Mouse (Mus musculus) lung, embryonic 14.5 days (tissue): Measurements from ENCODE around the gene Pawr. TPM values are rescaled to one million over a fixed set of nuclear protein-coding genes. Genes with fewer than 3 reads are reported as not detected.

Experiments used
- ATAC-seq: fragments of 200-750 bp; cut with Nextera tagmentation; 2 replicates; pipeline ENCODE4 v1.8.0; 2017; ENCODE audit warnings: mild to moderate bottlenecking, moderate TSS enrichment, moderate library complexity; ENCODE audit not compliant: insufficient read depth
- DNase-seq: peaks from one replicate; pipeline ENCODE4 v3.0.0-alpha.2; 2015
- H3K27ac ChIP-seq: fragments of 300-500 bp; sonication (generic); 2 replicates; pipeline ENCODE4 v1.5.1; 2014; ENCODE audit warnings: low read depth, mild to moderate bottlenecking, moderate library complexity
- H3K27me3 ChIP-seq: fragments of 300-500 bp; sonication (generic); 2 replicates; pipeline ENCODE4 v1.6.1; 2014; ENCODE audit warnings: low read length, control low read depth; ENCODE audit not compliant: insufficient read depth
- H3K36me3 ChIP-seq: fragments of 300-500 bp; sonication (generic); 2 replicates; pipeline ENCODE4 v1.6.1; 2014; ENCODE audit warnings: control low read depth; ENCODE audit not compliant: insufficient read depth
- H3K4me1 ChIP-seq: fragments of 300-500 bp; sonication (generic); 2 replicates; pipeline ENCODE4 v1.6.1; 2014; ENCODE audit warnings: antibody characterized with exemption, control low read depth; ENCODE audit not compliant: insufficient read depth
- H3K4me2 ChIP-seq: fragments of 300-500 bp; sonication (generic); 2 replicates; pipeline ENCODE4 v1.6.1; 2014; ENCODE audit warnings: mild to moderate bottlenecking
- H3K4me3 ChIP-seq: fragments of 300-500 bp; sonication (generic); 2 replicates; pipeline ENCODE4 v1.5.1; 2014; ENCODE audit warnings: low read depth, low read length
- H3K9ac ChIP-seq: fragments of 300-500 bp; sonication (generic); 2 replicates; pipeline ENCODE4 v1.6.1; 2014
- H3K9me3 ChIP-seq: fragments of 300-500 bp; sonication (generic); 2 replicates; pipeline ENCODE4 v1.6.1; 2016; ENCODE audit warnings: low read depth, low read length, control low read depth
- CTCF ChIP-seq: IDR thresholded peaks from 2 replicates; pipeline ENCODE4 v1.5.1; 2016; ENCODE audit warnings: antibody characterized with exemption, low read depth
- WGBS: fragments of 180-500 bp; shearing (Covaris S2); extraction: QIAGEN DNeasy Blood & Tissue Kit; methylation state at CpG from one replicate; pipeline ENCODE4 v1.1.7; 2014; 5-methylcytosine and 5-hydroxymethylcytosine counted together
- polyA plus RNA-seq: library from polyadenylated mRNA; unstranded; fragments of >200 nt; fragmentation: Nextera tagmentation; extraction: Ambion mirVana; gene quantifications from 2 replicates; pipeline ENCODE4 v1.2.1, GENCODE M21; 2014

The Pawr gene
- polyA plus RNA-seq, 1 experiment from 2014 or later, result 27.4 TPM

DNA sequence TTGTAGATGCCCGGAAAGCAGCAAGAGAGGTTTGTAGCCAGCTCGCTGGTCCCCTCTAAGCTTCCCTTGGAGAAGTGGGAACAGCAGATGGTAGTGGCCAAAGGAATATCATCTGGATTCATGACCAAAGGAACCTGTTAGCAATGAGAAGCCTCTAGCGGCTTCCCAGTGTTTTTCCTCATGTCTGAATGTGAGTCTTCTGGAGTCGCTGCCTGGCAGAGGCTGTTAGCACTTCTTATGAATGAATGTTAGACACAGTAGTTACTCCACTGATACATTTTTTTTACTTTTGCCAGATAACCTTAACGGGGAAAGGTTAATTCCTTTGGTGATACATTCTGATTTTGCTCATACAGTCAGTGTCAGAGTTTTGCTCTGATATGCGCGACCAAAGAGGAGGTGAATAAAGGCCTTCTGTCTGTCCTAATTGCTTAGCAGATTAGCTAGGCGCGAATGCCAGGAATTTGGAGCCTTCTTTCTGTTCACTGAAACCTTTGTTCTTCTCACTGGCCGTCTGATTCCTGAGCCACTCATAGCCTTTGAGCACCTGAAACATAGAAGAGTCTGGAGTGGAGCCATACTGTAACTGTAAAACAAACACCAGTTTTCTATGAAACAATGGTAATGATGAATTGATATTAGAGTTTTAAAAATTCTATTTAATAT, 22.9 kb downstream of the Pawr start:
- Histone ChIP-seq H3K4me1 (no peaks in the 10 kb centered on the region), H3K27ac (peak overlapping the region; percentile 61), H3K36me3 (0 out of 2 replicates have a peak, but pooled peaks cover 5% of the 10 kb centered on the region), H3K4me3 (no peak overlapping the region), H3K9me3 (no peaks in the 10 kb centered on the region), H3K9ac (no peak overlapping the region), H3K4me2 (no peak overlapping the region), H3K27me3 (no peaks in the 10 kb centered on the region)
- no peak for TF ChIP-seq CTCF
- DNase-seq (peak; percentile 70), ATAC-seq (no peak)
- WGBS, result 47% methylated on average over 10 of the region's 10 CpGs

DNA sequence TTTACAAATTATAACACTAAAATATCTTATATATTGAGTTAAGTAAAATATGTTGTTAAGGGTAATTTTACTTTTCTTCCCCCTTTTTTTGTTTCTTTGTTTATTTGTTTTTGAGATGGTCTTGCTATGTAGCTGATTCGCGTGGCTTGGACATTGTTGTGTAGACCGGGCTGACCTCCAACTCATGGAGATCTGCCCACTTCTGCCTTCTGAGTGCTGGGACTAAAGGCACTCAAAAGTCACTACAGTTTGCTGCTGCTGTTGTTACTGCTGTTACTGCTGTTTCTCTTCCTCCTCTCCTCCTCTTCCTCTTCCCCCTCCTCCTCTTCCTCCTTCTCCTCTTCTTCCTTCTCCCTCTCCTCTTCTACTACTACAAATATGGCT, 23.5 kb downstream of the Pawr start:
- ATAC-seq (no peak), DNase-seq (no peak)
- Histone ChIP-seq H3K4me3 (no peak overlapping the region), H3K36me3 (0 out of 2 replicates have a peak, but pooled peaks cover 5% of the 10 kb centered on the region), H3K4me1 (0 out of 2 replicates have a peak, but pooled peaks cover 4% of the 10 kb centered on the region), H3K27me3 (no peaks in the 10 kb centered on the region), H3K9me3 (no peaks in the 10 kb centered on the region), H3K4me2 (no peak overlapping the region), H3K9ac (no peak overlapping the region), H3K27ac (peak overlapping the region; percentile 55)
- TF ChIP-seq CTCF, result no peak
- WGBS, result 62% methylated on average over 3 of the region's 3 CpGs

DNA sequence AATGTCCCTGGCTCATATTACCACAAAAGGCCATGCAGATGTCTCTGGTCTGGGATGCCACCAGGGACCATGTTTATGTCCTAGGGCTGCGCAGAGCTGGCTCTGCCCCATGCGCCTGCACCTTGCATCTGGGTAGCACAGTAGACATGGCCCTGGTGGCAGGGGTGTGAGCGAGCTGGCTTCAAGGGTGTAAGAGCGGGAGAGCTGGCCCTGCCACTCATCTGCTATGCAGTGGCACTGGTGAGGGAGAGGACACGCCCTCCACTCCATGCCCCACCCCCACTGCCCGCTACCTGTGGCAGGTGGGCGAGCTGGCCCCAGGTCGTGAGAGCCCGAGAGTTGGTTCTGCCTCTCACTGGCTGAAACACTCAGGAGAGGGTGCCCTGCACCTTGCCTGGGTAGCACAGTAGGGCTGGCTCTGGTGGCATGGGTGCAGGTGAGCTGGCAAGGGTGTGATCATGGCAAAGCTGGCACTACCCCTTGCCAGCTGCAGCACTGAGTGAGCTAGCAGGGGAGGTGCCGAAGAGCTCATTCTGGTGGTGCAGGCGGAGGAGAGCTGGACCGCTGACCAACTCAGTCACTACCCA, 24.8 kb downstream of the Pawr start:
- no peak for TF ChIP-seq CTCF
- Histone ChIP-seq H3K9ac (no peak overlapping the region), H3K36me3 (0 out of 2 replicates have a peak, but pooled peaks cover 5% of the 10 kb centered on the region), H3K27ac (no peak overlapping the region), H3K4me2 (no peak overlapping the region), H3K4me3 (no peak overlapping the region), H3K9me3 (no peaks in the 10 kb centered on the region), H3K27me3 (no peaks in the 10 kb centered on the region), H3K4me1 (0 out of 2 replicates have a peak, but pooled peaks cover 6% of the 10 kb centered on the region)
- 90% methylated on average over 12 of the region's 12 CpGs for WGBS
- DNase-seq, result no peak
- ATAC-seq, result peak; percentile 19; the same call in 1 of the 2 replicates

DNA sequence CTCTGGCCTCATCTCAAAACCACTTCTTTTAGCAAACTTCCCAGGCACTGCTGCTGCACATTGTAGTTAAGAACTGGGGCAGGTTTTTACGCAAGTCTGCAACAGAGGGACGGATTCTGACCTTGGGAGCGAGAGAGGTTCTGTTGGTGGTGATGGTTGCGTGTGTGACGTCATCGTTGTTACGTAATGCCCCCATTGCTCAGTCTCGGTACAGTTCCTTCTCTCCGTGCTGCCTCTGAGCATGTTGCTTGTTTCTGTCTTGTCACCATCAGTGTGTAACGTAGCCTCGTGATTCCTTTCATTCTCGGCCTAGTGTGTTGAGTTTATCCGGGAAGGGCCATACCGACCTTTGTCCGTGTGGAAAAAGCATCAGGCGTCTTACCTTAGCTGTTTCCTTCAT, 28.1 kb downstream of the Pawr start:
- DNase-seq (peak; percentile 31), ATAC-seq (no peak)
- no peak overlapping the region for H3K4me3 ChIP-seq
- no peaks in the 10 kb centered on the region for H3K27me3 ChIP-seq
- TF ChIP-seq CTCF, result no peak
- no peaks in the 10 kb centered on the region for H3K9me3 ChIP-seq
- H3K9ac ChIP-seq, result no peak overlapping the region
- H3K4me2 ChIP-seq, result no peak overlapping the region
- H3K36me3 ChIP-seq, result peaks cover 7% of the 10 kb centered on the region; the same call in 1 of the 2 replicates
- 0 out of 2 replicates have a peak, but pooled peaks cover 7% of the 10 kb centered on the region for H3K4me1 ChIP-seq
- H3K27ac ChIP-seq, result 0 out of 2 replicates have a peak overlapping the region, but pooled peaks have one; percentile 7
- WGBS, result 68% methylated on average over 16 of the region's 16 CpGs

DNA sequence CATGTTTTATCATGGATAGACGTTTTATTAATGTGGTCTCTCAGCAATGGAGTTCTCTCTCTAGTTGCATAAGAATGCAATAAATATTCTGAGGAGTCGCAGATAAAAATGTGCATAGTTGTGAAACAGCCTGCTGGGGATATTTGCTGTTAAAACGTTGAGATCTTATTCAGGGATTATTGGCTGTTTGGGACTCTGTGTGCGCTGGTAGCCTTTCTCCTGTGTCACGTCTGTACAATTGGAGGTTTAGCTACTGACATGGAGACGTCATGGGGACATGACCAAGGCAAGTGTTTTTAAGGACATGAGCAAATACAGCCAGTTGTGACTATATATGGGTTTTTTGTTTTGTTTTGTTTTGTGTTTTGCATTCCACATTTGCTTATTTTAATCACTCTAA, 28.9 kb downstream of the Pawr start:
- H3K4me2 ChIP-seq, result no peak overlapping the region
- H3K27ac ChIP-seq, result no peak overlapping the region
- 31% methylated on average over 6 of the region's 6 CpGs for WGBS
- no peak for ATAC-seq
- TF ChIP-seq CTCF, result no peak
- H3K9me3 ChIP-seq, result 0 out of 2 replicates have a peak, but pooled peaks cover 3% of the 10 kb centered on the region
- no peak overlapping the region for H3K4me3 ChIP-seq
- H3K4me1 ChIP-seq, result 0 out of 2 replicates have a peak, but pooled peaks cover 7% of the 10 kb centered on the region
- DNase-seq, result peak; percentile 50
- H3K36me3 ChIP-seq, result peaks cover 11% of the 10 kb centered on the region; the same call in 1 of the 2 replicates
- no peak overlapping the region for H3K9ac ChIP-seq
- no peaks in the 10 kb centered on the region for H3K27me3 ChIP-seq

DNA sequence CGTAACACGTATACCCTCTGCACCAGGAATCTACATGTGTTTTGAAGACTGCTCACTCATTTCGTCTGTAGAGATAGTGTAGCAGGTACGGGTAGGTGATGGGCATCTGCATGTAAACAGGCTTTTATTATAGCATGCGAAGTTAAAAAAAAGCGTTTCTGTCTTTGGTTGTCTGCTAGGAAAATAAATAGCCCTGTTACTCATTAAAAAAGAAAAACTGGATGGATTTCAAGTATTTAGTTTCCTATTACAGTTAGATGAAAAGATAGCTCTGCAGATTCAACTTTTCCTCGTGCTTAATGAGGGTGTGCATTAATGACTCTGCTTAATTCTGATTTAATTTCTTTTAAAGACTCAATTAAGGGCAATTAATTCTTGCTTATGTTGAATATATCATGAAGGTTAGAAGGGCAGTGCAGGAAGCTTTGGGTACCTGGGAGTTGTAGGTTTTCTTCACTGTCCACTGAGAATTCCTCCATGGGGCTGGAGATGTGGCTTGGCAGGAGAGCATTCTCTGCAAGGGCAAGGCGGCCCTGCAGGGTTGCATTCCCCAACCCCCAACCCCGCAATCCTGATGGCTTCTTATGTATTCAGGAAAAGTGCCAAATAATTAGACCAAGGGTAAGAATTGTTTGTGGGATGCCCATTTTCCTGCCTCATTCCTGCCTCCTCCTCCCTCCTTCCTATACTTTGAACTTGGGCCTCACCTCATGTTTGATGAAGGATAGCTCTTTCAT, 29.7 kb downstream of the Pawr start:
- Histone ChIP-seq H3K9ac (no peak overlapping the region), H3K4me1 (0 out of 2 replicates have a peak, but pooled peaks cover 7% of the 10 kb centered on the region), H3K4me3 (no peak overlapping the region), H3K27me3 (no peaks in the 10 kb centered on the region), H3K9me3 (0 out of 2 replicates have a peak, but pooled peaks cover 3% of the 10 kb centered on the region), H3K4me2 (no peak overlapping the region), H3K27ac (no peak overlapping the region), H3K36me3 (peaks cover 7% of the 10 kb centered on the region; the same call in 1 of the 2 replicates)
- TF ChIP-seq CTCF, result no peak
- 53% methylated on average over 9 of the region's 9 CpGs for WGBS
- DNase-seq, result peak; percentile 36
- no peak for ATAC-seq
